Mouse (Mus musculus) thymus, adult 2 months (tissue): ENCODE results near the gene BC005561.

Experiments
- CTCF ChIP-seq: fragments of 200-500 bp; IDR thresholded peaks from 2 replicates; pipeline ENCODE4 v1.5.1; 2012; ENCODE audit warnings: mild to moderate bottlenecking, control low read depth, low read length, moderate library complexity, borderline replicate concordance; ENCODE audit not compliant: control insufficient read depth, poor library complexity, insufficient read depth; ENCODE audit errors: extremely low read depth
- POLR2A ChIP-seq: fragments of 200-500 bp; IDR thresholded peaks from 2 replicates; pipeline ENCODE4 v1.6.1; 2012; ENCODE audit warnings: mild to moderate bottlenecking, low read length, control low read depth, moderate library complexity; ENCODE audit not compliant: control insufficient read depth, poor library complexity, insufficient read depth; ENCODE audit errors: extremely low read depth

DNA sequence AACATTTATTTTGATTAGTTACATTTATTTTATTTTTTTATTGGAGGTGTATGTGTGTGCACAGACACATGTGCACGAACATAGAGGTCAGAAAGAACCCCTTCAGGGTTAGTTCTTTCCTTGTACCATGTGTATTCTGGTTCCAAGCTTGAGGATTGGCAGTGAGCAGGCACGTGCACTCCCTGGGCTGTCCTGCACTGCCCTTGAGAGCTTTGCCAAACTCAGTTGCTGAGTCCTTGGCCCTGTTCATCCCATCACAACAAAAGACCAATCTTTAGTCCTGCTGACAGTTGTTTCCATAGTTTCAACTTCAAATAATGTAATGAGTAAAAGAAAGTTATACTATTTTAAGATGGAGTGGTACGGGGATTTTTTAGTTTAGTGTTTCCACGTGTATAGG, 31.2 kb downstream of the BC005561 start:
- TF ChIP-seq POLR2A (no peak), CTCF (no peak)
